Mouse (Mus musculus) MEL (cell line): Measurements from ENCODE around the gene BC016579. TPM values are rescaled to one million over a fixed set of nuclear protein-coding genes. Genes with fewer than 3 reads are reported as not detected.

Source experiments
- DNase-seq: peaks from one replicate; pipeline ENCODE4 v3.0.0; 2011; ENCODE audit warnings: low read depth, low spot score
- H3K27ac ChIP-seq: 2 replicates; pipeline ENCODE4 v1.5.1; 2012; ENCODE audit warnings: low read depth, mild to moderate bottlenecking, control low read depth, low read length, moderate library complexity; ENCODE audit not compliant: control insufficient read depth
- H3K27me3 ChIP-seq, 2 experiments: fragments of 150-350 bp in 1 of 2; sonication (generic) in 1 of 2; 2 replicates each; pipeline ENCODE4 v1.6.1; 2012; ENCODE audit warnings: low read length in 2 of 2, mild to moderate bottlenecking in 2 of 2, improper control_type of control experiment in 1 of 2, moderate library complexity in 1 of 2; ENCODE audit not compliant: insufficient read depth in 2 of 2, control insufficient read depth in 1 of 2
- H3K36me3 ChIP-seq, 2 experiments: 2 replicates each; pipeline ENCODE4 v1.6.1; 2012 to 2014; ENCODE audit warnings: low read length in 2 of 2, improper control_type of control experiment in 1 of 2, inconsistent platforms in 1 of 2, mild to moderate bottlenecking in 1 of 2; ENCODE audit not compliant: insufficient read depth in 2 of 2, control insufficient read depth in 1 of 2
- H3K4me1 ChIP-seq, 2 experiments: fragments of 150-350 bp in 1 of 2; sonication (generic) in 1 of 2; 2 replicates each; pipeline ENCODE4 v1.6.1; 2012; ENCODE audit warnings: low read length in 2 of 2, improper control_type of control experiment in 1 of 2, mild to moderate bottlenecking in 1 of 2; ENCODE audit not compliant: insufficient read depth in 2 of 2, control insufficient read depth in 1 of 2
- H3K4me3 ChIP-seq, 2 experiments: fragments of 150-350 bp in 1 of 2; sonication (generic) in 1 of 2; 2 replicates each; pipeline ENCODE4 v1.5.1; 2012; ENCODE audit warnings: low read depth in 2 of 2, low read length in 2 of 2, mild to moderate bottlenecking in 2 of 2, moderate library complexity in 2 of 2, control low read depth in 1 of 2, improper control_type of control experiment in 1 of 2; ENCODE audit not compliant: control insufficient read depth in 1 of 2, insufficient read depth in 1 of 2
- H3K79me2 ChIP-seq: 2 replicates; pipeline ENCODE4 v1.6.1; 2012; ENCODE audit warnings: mild to moderate bottlenecking, low read length, moderate library complexity; ENCODE audit not compliant: control insufficient read depth, poor library complexity, insufficient read depth
- H3K9ac ChIP-seq: 2 replicates; pipeline ENCODE4 v1.6.1; 2012; ENCODE audit warnings: low read depth, mild to moderate bottlenecking, control low read depth, low read length, moderate library complexity; ENCODE audit not compliant: control insufficient read depth, poor library complexity, severe bottlenecking
- H3K9me3 ChIP-seq: fragments of 150-350 bp; sonication (generic); replicated peaks from 2 replicates; pipeline ENCODE4 v1.6.1; 2012; ENCODE audit warnings: mild to moderate bottlenecking, low read length, improper control_type of control experiment, moderate library complexity; ENCODE audit not compliant: insufficient read depth
- BHLHE40 ChIP-seq: IDR thresholded peaks from 2 replicates; pipeline ENCODE4 v1.6.1; 2012; ENCODE audit warnings: low read depth, mild to moderate bottlenecking, inconsistent platforms, low read length, improper control_type of control experiment, borderline replicate concordance
- CHD1 ChIP-seq: IDR thresholded peaks from 2 replicates; pipeline ENCODE4 v1.6.1; 2012; ENCODE audit warnings: low read depth, mild to moderate bottlenecking, inconsistent platforms, low read length, improper control_type of control experiment
- CHD2 ChIP-seq: IDR thresholded peaks from 2 replicates; pipeline ENCODE4 v1.6.1; 2011; ENCODE audit warnings: low read length, improper control_type of control experiment
- E2F4 ChIP-seq: IDR thresholded peaks from 2 replicates; pipeline ENCODE4 v1.6.1; 2011; ENCODE audit warnings: low read depth, low read length, improper control_type of control experiment, borderline replicate concordance
- ELF1 ChIP-seq: IDR thresholded peaks from 2 replicates; pipeline ENCODE4 v1.6.1; 2014; ENCODE audit warnings: low read depth, mild to moderate bottlenecking, inconsistent platforms, low read length, improper control_type of control experiment, moderate library complexity
- ETS1 ChIP-seq: IDR thresholded peaks from 2 replicates; pipeline ENCODE4 v1.6.1; 2012; ENCODE audit warnings: low read depth, mild to moderate bottlenecking, inconsistent platforms, low read length, improper control_type of control experiment, moderate library complexity
- GABPA ChIP-seq: IDR thresholded peaks from 2 replicates; pipeline ENCODE4 v1.6.1; 2012; ENCODE audit warnings: low read depth, mild to moderate bottlenecking, inconsistent platforms, low read length, improper control_type of control experiment, moderate library complexity
- GATA1 ChIP-seq: IDR thresholded peaks from 2 replicates; pipeline ENCODE4 v1.6.1; 2011; ENCODE audit warnings: low read depth, low read length, improper control_type of control experiment
- HCFC1 ChIP-seq: IDR thresholded peaks from 2 replicates; pipeline ENCODE4 v1.6.1; 2012; ENCODE audit warnings: low read depth, mild to moderate bottlenecking, inconsistent platforms, low read length, improper control_type of control experiment, moderate library complexity
- KAT2A ChIP-seq: conservative IDR thresholded peaks from 2 replicates; pipeline ENCODE4 v1.6.1; 2012; ENCODE audit warnings: low read depth, low read length, improper control_type of control experiment, inconsistent platforms
- MXI1 ChIP-seq: IDR thresholded peaks from 2 replicates; pipeline ENCODE4 v1.6.1; 2011; ENCODE audit warnings: mild to moderate bottlenecking, low read depth, low read length, improper control_type of control experiment
- MYB ChIP-seq: IDR thresholded peaks from 2 replicates; pipeline ENCODE4 v1.6.1; 2011; ENCODE audit warnings: mild to moderate bottlenecking, low read depth, low read length, improper control_type of control experiment
- NELFE ChIP-seq: IDR thresholded peaks from 2 replicates; pipeline ENCODE4 v1.6.1; 2011; ENCODE audit warnings: low read depth, low read length, improper control_type of control experiment
- POLR2A ChIP-seq, 2 experiments: IDR thresholded peaks; 2 replicates each; pipeline ENCODE4 v1.6.1; 2011 to 2012; ENCODE audit warnings: low read length in 2 of 2, mild to moderate bottlenecking in 2 of 2, control low read depth in 1 of 2, improper control_type of control experiment in 1 of 2, low read depth in 1 of 2, moderate library complexity in 1 of 2; ENCODE audit not compliant: control insufficient read depth in 1 of 2, insufficient read depth in 1 of 2, poor library complexity in 1 of 2
- POLR2AphosphoS2 ChIP-seq: IDR thresholded peaks from 2 replicates; pipeline ENCODE4 v1.6.1; 2011; ENCODE audit warnings: low read length, improper control_type of control experiment
- RAD21 ChIP-seq: IDR thresholded peaks from 2 replicates; pipeline ENCODE4 v1.6.1; 2011; ENCODE audit warnings: mild to moderate bottlenecking, low read depth, low read length, improper control_type of control experiment
- SMC3 ChIP-seq: IDR thresholded peaks from 2 replicates; pipeline ENCODE4 v1.6.1; 2011; ENCODE audit warnings: low read depth, low read length, improper control_type of control experiment
- TAL1 ChIP-seq: IDR thresholded peaks from 2 replicates; pipeline ENCODE4 v1.6.1; 2012; ENCODE audit warnings: mild to moderate bottlenecking, inconsistent platforms, low read length, moderate library complexity, mixed read lengths
- TBP ChIP-seq: IDR thresholded peaks from 2 replicates; pipeline ENCODE4 v1.8.0; 2011; ENCODE audit warnings: low read depth, low read length, improper control_type of control experiment
- TCF12 ChIP-seq: IDR thresholded peaks from 2 replicates; pipeline ENCODE4 v1.6.1; 2014; ENCODE audit warnings: low read depth, mild to moderate bottlenecking, inconsistent platforms, low read length, improper control_type of control experiment, moderate library complexity
- UBTF ChIP-seq: IDR thresholded peaks from 2 replicates; pipeline ENCODE4 v1.6.1; 2012; ENCODE audit warnings: low read depth, mild to moderate bottlenecking, inconsistent platforms, low read length, improper control_type of control experiment, moderate library complexity, borderline replicate concordance; ENCODE audit not compliant: insufficient read depth
- USF2 ChIP-seq, 2 experiments: IDR thresholded peaks; 2 replicates each; pipeline ENCODE4 v1.6.1; 2011 to 2012; ENCODE audit warnings: improper control_type of control experiment in 2 of 2, low read length in 2 of 2, borderline replicate concordance in 1 of 2, inconsistent platforms in 1 of 2, low read depth in 1 of 2, mild to moderate bottlenecking in 1 of 2; ENCODE audit not compliant: insufficient read depth in 1 of 2
- ZNF384 ChIP-seq: IDR thresholded peaks from 2 replicates; pipeline ENCODE4 v1.6.1; 2012; ENCODE audit warnings: low read depth, mild to moderate bottlenecking, inconsistent platforms, low read length, improper control_type of control experiment
- polyA plus RNA-seq, 2 experiments: library from polyadenylated mRNA; stranded (reverse) in 1 of 2; unstranded in 1 of 2; fragments of >175 nt in 1 of 2; fragments of >200 nt in 1 of 2; gene quantifications; 2 replicates each; pipeline versions ENCODE4 v1.2.1 to v1.2.4; 2012; ENCODE audit warnings: low replicate concordance in 2 of 2, low read depth in 1 of 2; ENCODE audit not compliant: insufficient read length in 2 of 2, insufficient read depth in 1 of 2, missing spikeins in 1 of 2
- total RNA-seq: library from RNA; depleted of rRNA; stranded (reverse); fragments of 300-350 nt; gene quantifications from 2 replicates; pipeline ENCODE4 v1.2.3, GENCODE M21; 2012

The BC016579 gene
- total and polyA plus RNA-seq, 3 experiments = not detected

GRCm38 (mm10) chr16:45619751-45620375 lies 34.0 kb downstream of the BC016579 start:
- Histone ChIP-seq H3K4me3 (no peak overlapping the region), H3K4me1 (peaks cover 6 to 13% of the 10 kb centered on the region in 2 experiments; a peak in 3 of 4 replicates), H3K27me3 (no peaks in the 10 kb centered on the region), H3K9ac (no peak overlapping the region), H3K79me2 (no peaks in the 10 kb centered on the region), H3K9me3 (no peaks in the 10 kb centered on the region), H3K27ac (no peak overlapping the region), H3K36me3 (peaks cover 0 to 9% of the 10 kb centered on the region in 2 experiments; a peak in 2 of 4 replicates)
- no peak for DNase-seq
- no peak for TF ChIP-seq E2F4
- TF ChIP-seq USF2 (IDR thresholded peaks at IDR 0.05; ENCODE audit: borderline replicate concordance in 1 of 2, insufficient read depth in 1 of 2, low read depth in 1 of 2, low read length in 2 of 2) = no peak

GRCm38 (mm10) chr16:45615944-45616343 lies 37.9 kb downstream of the BC016579 start:
- Histone ChIP-seq H3K9ac (no peak overlapping the region), H3K27me3 (no peaks in the 10 kb centered on the region; a peak in 1 of 4 replicates), H3K79me2 (no peaks in the 10 kb centered on the region), H3K27ac (no peak overlapping the region), H3K9me3 (no peaks in the 10 kb centered on the region), H3K36me3 (no peaks in the 10 kb centered on the region; a peak in 1 of 4 replicates), H3K4me1 (no peaks in the 10 kb centered on the region), H3K4me3 (no peak overlapping the region)
- DNase-seq = no peak
- TF ChIP-seq POLR2AphosphoS2 (no peak), KAT2A (no peak), POLR2A (IDR thresholded peaks at IDR 0.05; ENCODE audit: control insufficient read depth in 1 of 2, insufficient read depth in 1 of 2, low read depth in 1 of 2, low read length in 2 of 2, poor library complexity in 1 of 2) (no peak), TBP (no peak), ZNF384 (no peak), SMC3 (no peak), HCFC1 (no peak), NELFE (no peak), RAD21 (no peak), ELF1 (no peak), TAL1 (no peak), GABPA (no peak), CHD2 (no peak)

- Histone ChIP-seq H3K79me2 (no peaks in the 10 kb centered on the region), H3K27ac (no peak overlapping the region), H3K4me3 (no peak overlapping the region), H3K9ac (no peak overlapping the region), H3K36me3 (no peaks in the 10 kb centered on the region), H3K9me3 (no peaks in the 10 kb centered on the region), H3K27me3 (no peaks in the 10 kb centered on the region; a peak in 1 of 4 replicates), H3K4me1 (no peaks in the 10 kb centered on the region)
- no peak for DNase-seq
- TF ChIP-seq ETS1 (no peak), BHLHE40 (no peak), MYB (no peak), POLR2AphosphoS2 (no peak), TCF12 (no peak), NELFE (no peak), POLR2A (IDR thresholded peaks at IDR 0.05; ENCODE audit: control insufficient read depth in 1 of 2, insufficient read depth in 1 of 2, low read depth in 1 of 2, low read length in 2 of 2, poor library complexity in 1 of 2) (no peak), MXI1 (no peak), GATA1 (no peak), CHD1 (no peak), UBTF (no peak)
Observed at GRCm38 (mm10) chr16:45613247-45613646, 40.6 kb downstream of the BC016579 start.
